Mouse (Mus musculus): ENCODE results near the gene Tmem274. TPM values are rescaled to one million over a fixed set of nuclear protein-coding genes. Genes with fewer than 3 reads are reported as not detected.

Tmem274 gene
- total and polyA plus RNA-seq, 2 experiments from 2014 or later, result not detected

- 77% methylated on average over 15 of the region's 15 CpGs for WGBS
- no peak for TF ChIP-seq CTCF (IDR thresholded peaks at IDR 0.05; ENCODE audit: low read depth)
- H3K27ac ChIP-seq, result no peak overlapping the region
These were observed 50.6 kb downstream of the Tmem274 start for GRCm38 (mm10) chr4:149527621-149528354.

GRCm38 (mm10) chr4:149529691-149530090 is 52.5 kb downstream of the Tmem274 start:
- ATAC-seq (no peak), DNase-seq (ENCODE audit: low spot score) (no peak)
- H3K4me1 ChIP-seq (ENCODE audit: insufficient read depth, low read length), result 0 out of 2 replicates have a peak, but pooled peaks cover 4% of the 10 kb centered on the region
- no peak overlapping the region for H3K27ac ChIP-seq
- no peak overlapping the region for H3K9ac ChIP-seq (replicated peaks; ENCODE audit: low read length)
- TF ChIP-seq CTCF (IDR thresholded peaks at IDR 0.05; ENCODE audit: low read depth), result no peak
- H3K27me3 ChIP-seq (ENCODE audit: insufficient read depth, low read length), result no peaks in the 10 kb centered on the region
- H3K4me3 ChIP-seq (ENCODE audit: low read length), result no peak overlapping the region
- 76% methylated on average over 6 of the region's 6 CpGs for WGBS
- H3K36me3 ChIP-seq (ENCODE audit: insufficient read depth, low read length), result no peaks in the 10 kb centered on the region
- H3K4me2 ChIP-seq (ENCODE audit: low read depth, low read length), result no peak overlapping the region
- H3K9me3 ChIP-seq (ENCODE audit: low read length), result no peaks in the 10 kb centered on the region

More at GRCm38 (mm10) chr4:149527621-149528354, 50.6 kb downstream of the Tmem274 start:
- no peaks in the 10 kb centered on the region for H3K9me3 ChIP-seq (ENCODE audit: low read length)
- H3K4me2 ChIP-seq (ENCODE audit: low read depth, low read length), result no peak overlapping the region
- no peak overlapping the region for H3K4me3 ChIP-seq (ENCODE audit: low read length)
- H3K27me3 ChIP-seq (ENCODE audit: insufficient read depth, low read length), result no peaks in the 10 kb centered on the region
- no peak for ATAC-seq
- no peak for DNase-seq (ENCODE audit: low spot score)
- H3K36me3 ChIP-seq (ENCODE audit: insufficient read depth, low read length), result no peaks in the 10 kb centered on the region
- H3K9ac ChIP-seq (replicated peaks; ENCODE audit: low read length), result no peak overlapping the region
- 0 out of 2 replicates have a peak, but pooled peaks cover 8% of the 10 kb centered on the region for H3K4me1 ChIP-seq (ENCODE audit: insufficient read depth, low read length)

Other genes starting within 250 kb of the Tmem274 start
- gene Kif1b, start 169.7 kb upstream of the Tmem274 start, total RNA-seq (2014; rRNA removed), result 322 and 420 TPM in 2 replicates
- 210 and 213 TPM in 2 replicates for gene Kif1b, start 169.7 kb upstream of the Tmem274 start, polyA plus RNA-seq (2015; fragmentation: Nextera tagmentation; extraction: Ambion mirVana)
- gene Ube4b, start 50.6 kb upstream of the Tmem274 start, total RNA-seq (2014; rRNA removed), result 81.6 and 117 TPM in 2 replicates
- 44.3 and 48.1 TPM in 2 replicates for gene Ube4b, start 50.6 kb upstream of the Tmem274 start, polyA plus RNA-seq (2015; fragmentation: Nextera tagmentation; extraction: Ambion mirVana)
- not detected in 2 replicates for gene Rbp7, start 22.4 kb upstream of the Tmem274 start, total RNA-seq (2014; rRNA removed)
- gene Rbp7, start 22.4 kb upstream of the Tmem274 start, polyA plus RNA-seq (2015; fragmentation: Nextera tagmentation; extraction: Ambion mirVana), result 0.34 TPM in 1 of 2 replicates, not detected in the other
- 8.4 and 9.9 TPM in 2 replicates for gene Nmnat1, start 7.8 kb downstream of the Tmem274 start, total RNA-seq (2014; rRNA removed)
- gene Nmnat1, start 7.8 kb downstream of the Tmem274 start, polyA plus RNA-seq (2015; fragmentation: Nextera tagmentation; extraction: Ambion mirVana), result 7.1 and 7.8 TPM in 2 replicates
- 32.2 and 33.5 TPM in 2 replicates for gene Lzic, start 7.9 kb downstream of the Tmem274 start, total RNA-seq (2014; rRNA removed)
- 33.5 and 34.8 TPM in 2 replicates for gene Lzic, start 7.9 kb downstream of the Tmem274 start, polyA plus RNA-seq (2015; fragmentation: Nextera tagmentation; extraction: Ambion mirVana)
- 94.1 and 112 TPM in 2 replicates for gene Ctnnbip1, start 40.9 kb downstream of the Tmem274 start, total RNA-seq (2014; rRNA removed)
- 105 and 109 TPM in 2 replicates for gene Ctnnbip1, start 40.9 kb downstream of the Tmem274 start, polyA plus RNA-seq (2015; fragmentation: Nextera tagmentation; extraction: Ambion mirVana)
- 590 and 603 TPM in 2 replicates for gene Clstn1, start 109.1 kb downstream of the Tmem274 start, total RNA-seq (2014; rRNA removed)
- 193 and 206 TPM in 2 replicates for gene Clstn1, start 109.1 kb downstream of the Tmem274 start, polyA plus RNA-seq (2015; fragmentation: Nextera tagmentation; extraction: Ambion mirVana)
- 17.4 and 20.8 TPM in 2 replicates for gene Pik3cd, start 225.2 kb downstream of the Tmem274 start, total RNA-seq (2014; rRNA removed)
- 9.2 and 10.1 TPM in 2 replicates for gene Pik3cd, start 225.2 kb downstream of the Tmem274 start, polyA plus RNA-seq (2015; fragmentation: Nextera tagmentation; extraction: Ambion mirVana)